Mouse (Mus musculus) layer of hippocampus, adult 9-11 months (tissue): ENCODE data around the gene Ahctf1.
"Not testable (repeated sequence)": the region's sequence is repeated elsewhere in the genome, so short reads cannot be mapped to it uniquely, and the experiment has no call there.

ENCODE experiments used
- DNase-seq: peaks from one replicate; pipeline ENCODE4 v3.0.0; 2022

Ahctf1 gene

GRCm38 (mm10) chr1:179803513-179804139, at the start of gene Ahctf1:
Gene Ahctf1 (minus strand): TSS chr1:179803680.
- DNase-seq: peak; percentile 99

GRCm38 (mm10) chr1:179847759-179848389, 44.4 kb upstream of the Ahctf1 start:
- DNase-seq: peak; percentile 50

GRCm38 (mm10) chr1:179847173-179847572, 43.7 kb upstream of the Ahctf1 start:
- DNase-seq: no peak

GRCm38 (mm10) chr1:179845832-179846499, 42.5 kb upstream of the Ahctf1 start:
- no peak for DNase-seq

GRCm38 (mm10) chr1:179844894-179845293, 41.4 kb upstream of the Ahctf1 start:
- DNase-seq: peak; percentile 52

GRCm38 (mm10) chr1:179843981-179844380, 40.5 kb upstream of the Ahctf1 start:
- no peak for DNase-seq

GRCm38 (mm10) chr1:179842568-179842967, 39.1 kb upstream of the Ahctf1 start:
- peak; percentile 34 for DNase-seq

GRCm38 (mm10) chr1:179836426-179837404, 33.2 kb upstream of the Ahctf1 start:
- DNase-seq: no peak

GRCm38 (mm10) chr1:179835753-179836425, 32.4 kb upstream of the Ahctf1 start:
- no peak for DNase-seq

- no peak for DNase-seq
Measured at GRCm38 (mm10) chr1:179833596-179833995, 30.1 kb upstream of the Ahctf1 start.

GRCm38 (mm10) chr1:179832710-179833240, 29.3 kb upstream of the Ahctf1 start:
- DNase-seq: no peak

- no peak for DNase-seq
Measured at GRCm38 (mm10) chr1:179828900-179829299, 25.4 kb upstream of the Ahctf1 start.

GRCm38 (mm10) chr1:179828051-179828450, 24.6 kb upstream of the Ahctf1 start:
- DNase-seq: no peak

GRCm38 (mm10) chr1:179824549-179824948, 21.1 kb upstream of the Ahctf1 start:
- no peak for DNase-seq

- not testable (repeated sequence) for DNase-seq
Measured at GRCm38 (mm10) chr1:179818490-179819278, 15.2 kb upstream of the Ahctf1 start.

- DNase-seq: no peak
Measured at GRCm38 (mm10) chr1:179814616-179815015, 11.1 kb upstream of the Ahctf1 start.

- no peak for DNase-seq
Measured at GRCm38 (mm10) chr1:179813385-179813784, 9.9 kb upstream of the Ahctf1 start.

- no peak for DNase-seq
Measured at GRCm38 (mm10) chr1:179808300-179808699, 4.8 kb upstream of the Ahctf1 start.

GRCm38 (mm10) chr1:179807468-179807867, 4.0 kb upstream of the Ahctf1 start:
- no peak for DNase-seq

GRCm38 (mm10) chr1:179805751-179806150, 2.3 kb upstream of the Ahctf1 start:
- no peak for DNase-seq
